Mouse (Mus musculus) thymus, adult 2 months (tissue): ENCODE data around the gene Tbx4.

ENCODE experiments used
- CTCF ChIP-seq: fragments of 200-500 bp; IDR thresholded peaks from 2 replicates; pipeline ENCODE4 v1.5.1; 2012; ENCODE audit warnings: mild to moderate bottlenecking, control low read depth, low read length, moderate library complexity, borderline replicate concordance; ENCODE audit not compliant: control insufficient read depth, poor library complexity, insufficient read depth; ENCODE audit errors: extremely low read depth
- POLR2A ChIP-seq: fragments of 200-500 bp; IDR thresholded peaks from 2 replicates; pipeline ENCODE4 v1.6.1; 2012; ENCODE audit warnings: mild to moderate bottlenecking, low read length, control low read depth, moderate library complexity; ENCODE audit not compliant: control insufficient read depth, poor library complexity, insufficient read depth; ENCODE audit errors: extremely low read depth

GRCm38 (mm10) chr11:85892771-85893170, 6.5 kb downstream of the Tbx4 start:
- TF ChIP-seq POLR2A (no peak), CTCF (no peak)
